Mouse (Mus musculus) midbrain, embryonic 11.5 days (tissue): ENCODE measurements around the gene Olfr877. TPM values are rescaled to one million over a fixed set of nuclear protein-coding genes. Genes with fewer than 3 reads are reported as not detected.

Experiments used
- ATAC-seq: fragments of 200-750 bp; cut with Nextera tagmentation; 2 replicates; pipeline ENCODE4 v1.8.0; 2017; ENCODE audit warnings: moderate TSS enrichment, moderate library complexity; ENCODE audit not compliant: low FRiP score
- DNase-seq: peaks from one replicate; pipeline ENCODE4 v3.0.0; 2015; ENCODE audit warnings: low spot score; ENCODE audit errors: missing footprints
- H3K27ac ChIP-seq: fragments of 300-500 bp; sonication (generic); 2 replicates; pipeline ENCODE4 v1.5.1; 2014; ENCODE audit warnings: low read depth, low read length
- H3K27me3 ChIP-seq: fragments of 300-500 bp; sonication (generic); 2 replicates; pipeline ENCODE4 v1.6.1; 2014; ENCODE audit warnings: mild to moderate bottlenecking, low read length, moderate library complexity, mixed read lengths; ENCODE audit not compliant: control insufficient read depth, insufficient read depth
- H3K36me3 ChIP-seq: fragments of 300-500 bp; sonication (generic); 2 replicates; pipeline ENCODE4 v1.6.1; 2014; ENCODE audit warnings: mild to moderate bottlenecking, low read length, moderate library complexity, mixed read lengths; ENCODE audit not compliant: control insufficient read depth, insufficient read depth
- H3K4me1 ChIP-seq: fragments of 300-500 bp; sonication (generic); 2 replicates; pipeline ENCODE4 v1.6.1; 2014; ENCODE audit warnings: low read length; ENCODE audit not compliant: control insufficient read depth, insufficient read depth
- H3K4me2 ChIP-seq: fragments of 300-500 bp; sonication (generic); 2 replicates; pipeline ENCODE4 v1.6.1; 2014; ENCODE audit warnings: mild to moderate bottlenecking, moderate library complexity
- H3K4me3 ChIP-seq: fragments of 300-500 bp; sonication (generic); 2 replicates; pipeline ENCODE4 v1.5.1; 2014; ENCODE audit warnings: low read depth, low read length
- H3K9ac ChIP-seq: fragments of 300-500 bp; sonication (generic); 2 replicates; pipeline ENCODE4 v1.6.1; 2014; ENCODE audit warnings: low read length
- H3K9me3 ChIP-seq: fragments of 300-500 bp; sonication (generic); 2 replicates; pipeline ENCODE4 v1.6.1; 2016; ENCODE audit warnings: low read length; ENCODE audit not compliant: control insufficient read depth
- WGBS: fragments of 180-500 bp; shearing (Covaris S2); extraction: QIAGEN DNeasy Blood & Tissue Kit; methylation state at CpG from one replicate; pipeline ENCODE4 v1.1.7; 2014; 5-methylcytosine and 5-hydroxymethylcytosine counted together
- polyA plus RNA-seq: library from polyadenylated mRNA; unstranded; fragments of >200 nt; fragmentation: Nextera tagmentation; extraction: Ambion mirVana; gene quantifications from 2 replicates; pipeline ENCODE4 v1.2.1, GENCODE M21; 2014

Gene Olfr877
- polyA plus RNA-seq: not detected in 2 replicates

DNA sequence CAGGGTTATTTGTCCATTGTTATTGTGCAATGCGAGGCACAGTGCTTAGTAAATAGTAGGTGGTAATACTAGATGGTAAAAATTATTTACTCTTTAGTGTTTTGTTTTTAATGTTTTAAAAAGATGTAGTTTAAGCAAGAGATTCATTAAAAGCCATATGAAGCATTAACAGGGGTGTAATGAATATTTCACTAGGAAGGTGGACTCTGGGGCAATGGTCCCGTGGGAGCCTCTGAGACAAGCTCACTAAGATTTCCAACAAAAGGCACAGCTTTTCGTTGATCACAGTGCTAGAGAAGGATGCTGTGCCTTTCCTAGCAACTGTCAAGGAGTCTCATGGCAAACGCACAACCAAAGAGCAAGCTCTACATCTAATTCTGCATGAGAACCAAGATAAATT is at the start of gene Olfr877:
Gene Olfr877 (plus strand): TSS at position 301 of the 400 bp plus-strand sequence.
- Histone ChIP-seq H3K27ac (no peak within 1 kb of the TSS), H3K36me3 (no peaks in the 10 kb centered on the region), H3K9me3 (no peaks in the 10 kb centered on the region), H3K4me3 (no peak within 1 kb of the TSS), H3K4me1 (no peaks in the 10 kb centered on the region), H3K9ac (no peak within 1 kb of the TSS), H3K27me3 (no peaks in the 10 kb centered on the region), H3K4me2 (no peak within 1 kb of the TSS)
- DNase-seq: no peak
- no peak for ATAC-seq
- whole genome bisulfite sequencing: 78% methylated on average over 4 of the region's 4 CpGs

DNA sequence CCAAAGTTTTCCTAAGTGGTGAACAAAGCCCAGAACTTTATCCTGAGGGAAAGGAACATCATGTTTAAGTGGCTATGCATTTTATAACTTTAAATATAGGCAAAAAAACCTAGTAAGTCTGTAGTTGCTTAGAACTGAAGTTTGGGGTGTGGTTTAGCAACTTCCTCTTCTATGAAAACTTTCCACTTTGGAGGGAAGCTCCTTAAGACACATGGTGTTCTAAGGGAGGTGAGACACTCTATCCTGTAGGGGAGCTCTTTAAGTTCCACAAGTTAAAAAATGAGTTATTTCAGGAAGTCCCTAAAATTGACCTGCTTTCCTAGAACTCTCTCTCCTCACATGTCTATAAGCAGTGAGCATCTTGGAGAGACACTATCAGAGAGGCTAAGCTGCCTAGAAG is 46.8 kb upstream of the Olfr877 start:
- ATAC-seq: no peak
- no peak overlapping the region for H3K4me2 ChIP-seq

DNA sequence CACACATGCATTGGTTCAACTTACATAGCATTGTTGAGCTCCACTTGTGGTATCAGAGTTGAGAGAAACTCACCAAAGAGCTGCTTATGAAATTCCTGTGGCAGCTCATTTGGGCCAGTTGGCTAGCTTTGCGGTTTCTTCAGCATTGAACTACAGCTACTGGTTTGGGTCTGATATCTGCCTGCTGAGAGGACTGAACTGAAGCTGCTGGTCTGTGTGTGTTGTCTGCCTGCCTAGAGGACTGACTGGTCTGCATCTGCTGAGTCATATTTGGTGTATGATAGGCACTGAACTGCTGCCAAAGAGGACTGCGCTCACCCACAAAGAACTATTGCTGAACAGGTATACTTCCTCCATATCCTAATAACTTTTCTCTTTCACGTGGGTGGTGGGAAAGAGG is 45.6 kb upstream of the Olfr877 start:
- 89% methylated on average over 3 of the region's 3 CpGs for WGBS
- H3K9me3 ChIP-seq: no peaks in the 10 kb centered on the region
- no peaks in the 10 kb centered on the region for H3K4me1 ChIP-seq
- H3K9ac ChIP-seq: no peak overlapping the region
- H3K4me3 ChIP-seq: no peak overlapping the region
- H3K27ac ChIP-seq: no peak overlapping the region
- no peaks in the 10 kb centered on the region for H3K27me3 ChIP-seq
- ATAC-seq (no peak), DNase-seq (no peak)
- no peaks in the 10 kb centered on the region for H3K36me3 ChIP-seq
- no peak overlapping the region for H3K4me2 ChIP-seq

More for the DNA sequence above, 46.8 kb upstream of the Olfr877 start:
- no peak overlapping the region for H3K4me3 ChIP-seq
- H3K36me3 ChIP-seq: no peaks in the 10 kb centered on the region
- H3K27ac ChIP-seq: no peak overlapping the region
- H3K4me1 ChIP-seq: no peaks in the 10 kb centered on the region
- H3K9me3 ChIP-seq: no peaks in the 10 kb centered on the region
- H3K27me3 ChIP-seq: no peaks in the 10 kb centered on the region
- no peak for DNase-seq
- no peak overlapping the region for H3K9ac ChIP-seq

DNA sequence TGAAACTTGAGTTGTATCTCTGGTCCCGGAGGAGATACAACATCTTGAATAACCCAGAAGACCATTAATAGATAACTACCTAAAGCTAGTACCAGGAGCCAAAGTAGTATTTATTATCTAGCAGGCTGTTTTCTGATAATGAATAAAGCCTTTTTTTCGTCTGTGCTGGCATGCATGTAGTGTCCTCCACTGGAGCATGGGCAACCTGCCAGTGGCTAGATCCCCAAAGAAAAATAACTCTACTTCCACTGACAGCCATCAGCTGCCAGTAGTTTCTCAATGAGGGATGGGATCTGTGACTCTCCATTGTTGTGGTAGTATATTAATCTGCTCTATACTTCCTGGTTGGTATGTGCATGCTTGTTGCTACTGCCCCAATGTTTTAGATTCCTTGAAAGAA is 45.1 kb upstream of the Olfr877 start:
- Histone ChIP-seq H3K27me3 (no peaks in the 10 kb centered on the region), H3K4me3 (no peak overlapping the region), H3K4me1 (no peaks in the 10 kb centered on the region), H3K36me3 (no peaks in the 10 kb centered on the region), H3K27ac (no peak overlapping the region), H3K4me2 (no peak overlapping the region), H3K9me3 (no peaks in the 10 kb centered on the region), H3K9ac (no peak overlapping the region)
- DNase-seq: no peak
- 82% methylated on average over 2 of the region's 2 CpGs for WGBS
- ATAC-seq: no peak

DNA sequence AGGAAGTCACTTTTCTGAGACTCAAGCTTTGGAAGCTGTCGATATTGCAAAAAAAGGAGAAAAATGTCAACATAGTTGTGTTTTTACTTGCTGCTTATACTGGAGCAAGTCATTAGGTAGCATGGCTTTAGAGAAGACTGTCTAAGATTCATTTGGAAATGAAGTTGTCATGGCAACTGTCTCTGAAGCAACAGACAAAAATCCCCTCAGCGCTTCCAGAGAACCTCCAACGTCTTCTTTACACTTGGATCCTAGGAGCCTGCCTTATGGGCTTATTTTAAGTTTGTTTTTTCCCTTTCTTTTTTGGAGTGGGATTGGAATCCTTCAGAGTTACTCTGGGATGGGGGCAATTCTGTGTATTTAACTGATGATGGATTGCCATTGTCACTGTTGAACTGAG is 39.4 kb upstream of the Olfr877 start:
- Histone ChIP-seq H3K4me2 (no peak overlapping the region), H3K4me3 (no peak overlapping the region), H3K27ac (no peak overlapping the region), H3K27me3 (no peaks in the 10 kb centered on the region), H3K9me3 (no peaks in the 10 kb centered on the region), H3K4me1 (no peaks in the 10 kb centered on the region), H3K9ac (no peak overlapping the region), H3K36me3 (no peaks in the 10 kb centered on the region)
- WGBS: 55% methylated on average over 3 of the region's 3 CpGs
- DNase-seq (no peak), ATAC-seq (no peak)

DNA sequence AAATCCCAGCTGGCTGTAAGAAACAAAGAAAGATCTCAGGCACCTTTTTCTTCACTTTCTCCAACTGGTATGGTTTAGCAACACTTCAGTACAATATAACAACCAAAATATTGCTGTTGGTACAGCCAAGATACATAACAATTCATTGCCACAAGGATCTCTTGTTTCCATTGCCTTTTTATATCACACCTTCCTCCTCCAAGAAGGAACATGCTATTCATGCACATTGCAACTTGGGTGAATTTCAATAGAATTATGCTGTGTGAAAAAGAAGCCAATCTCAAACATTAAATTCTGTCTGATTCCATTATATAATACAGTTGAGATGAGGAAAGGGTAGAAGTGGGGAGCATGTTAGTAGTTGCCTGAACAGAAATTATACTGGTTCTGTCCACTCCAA is 24.2 kb upstream of the Olfr877 start:
- ATAC-seq (no peak), DNase-seq (no peak)
- Histone ChIP-seq H3K9ac (no peak overlapping the region), H3K27me3 (no peaks in the 10 kb centered on the region), H3K27ac (no peak overlapping the region), H3K4me3 (no peak overlapping the region), H3K4me1 (no peaks in the 10 kb centered on the region), H3K36me3 (no peaks in the 10 kb centered on the region), H3K4me2 (no peak overlapping the region), H3K9me3 (no peaks in the 10 kb centered on the region)

DNA sequence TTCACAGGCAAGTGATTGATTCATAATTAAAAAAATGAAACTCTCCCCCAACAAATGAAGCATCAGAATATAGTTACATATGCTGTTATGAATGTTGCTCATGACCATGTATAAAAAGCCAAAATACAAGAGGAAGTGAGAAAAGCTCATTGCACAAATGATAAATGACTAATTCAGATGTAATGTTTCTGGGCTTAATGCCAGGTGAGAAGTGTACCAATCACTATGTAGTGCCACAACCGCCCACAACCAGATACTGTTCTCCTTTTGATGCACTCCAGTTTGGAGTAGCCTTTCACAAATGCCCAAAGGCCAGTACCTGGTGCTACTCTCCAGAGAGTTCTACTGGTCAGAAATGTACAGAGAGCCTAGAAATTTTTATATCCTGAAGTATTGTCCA is 20.7 kb upstream of the Olfr877 start:
- H3K9me3 ChIP-seq: no peaks in the 10 kb centered on the region
- H3K27me3 ChIP-seq: no peaks in the 10 kb centered on the region
- no peak overlapping the region for H3K9ac ChIP-seq
- H3K36me3 ChIP-seq: no peaks in the 10 kb centered on the region
- DNase-seq (no peak), ATAC-seq (no peak)
- no peak overlapping the region for H3K4me2 ChIP-seq
- no peaks in the 10 kb centered on the region for H3K4me1 ChIP-seq
- no peak overlapping the region for H3K4me3 ChIP-seq
- WGBS: 82% methylated on average over 1 of the region's 1 CpGs
- no peak overlapping the region for H3K27ac ChIP-seq

DNA sequence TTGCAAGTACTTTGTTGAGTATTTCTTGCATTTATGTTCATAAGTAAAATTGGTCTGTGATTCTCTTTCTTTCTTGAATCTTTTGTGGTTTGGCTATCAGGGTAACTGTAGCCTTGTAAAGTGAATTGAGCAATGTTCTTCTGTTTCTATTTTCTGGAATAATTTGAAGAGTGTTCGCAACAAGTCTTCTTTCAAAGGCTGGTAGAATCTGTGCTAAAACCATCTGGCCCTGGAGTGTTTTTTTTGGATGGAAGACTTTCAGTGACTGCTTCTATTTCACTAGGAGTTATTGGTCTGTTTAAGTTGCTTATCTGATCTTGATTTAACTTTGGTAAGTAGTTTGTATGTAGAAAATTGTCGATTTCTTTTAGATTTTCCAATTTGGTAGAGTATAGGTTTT is 4.8 kb upstream of the Olfr877 start:
- H3K4me2 ChIP-seq: no peak overlapping the region
- no peak for ATAC-seq
- WGBS: 89% methylated on average over 2 of the region's 2 CpGs

DNA sequence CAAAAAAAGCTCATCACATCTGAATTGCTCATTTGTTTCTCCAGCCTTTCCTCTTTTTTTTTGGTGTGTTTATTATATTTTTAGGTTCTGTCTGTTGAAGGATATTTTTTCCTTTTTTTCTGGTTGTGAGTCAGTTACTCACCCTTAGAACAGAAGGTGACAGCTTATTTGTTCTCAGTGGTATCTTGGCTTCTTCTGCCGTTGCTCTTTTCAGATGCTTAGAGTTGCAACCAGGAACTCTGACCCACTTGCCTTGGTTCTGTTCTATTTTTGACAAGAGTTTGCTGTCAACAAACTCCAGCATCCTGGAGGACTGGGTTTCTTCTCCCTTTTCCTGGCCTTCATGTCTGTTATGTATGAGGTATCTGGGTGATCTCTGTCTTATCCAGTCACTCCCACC is 9.3 kb downstream of the Olfr877 start:
- 71% methylated on average over 1 of the region's 1 CpGs for WGBS
- no peaks in the 10 kb centered on the region for H3K36me3 ChIP-seq
- no peaks in the 10 kb centered on the region for H3K4me1 ChIP-seq
- no peak overlapping the region for H3K27ac ChIP-seq
- DNase-seq: no peak
- ATAC-seq: no peak
- H3K9ac ChIP-seq: no peak overlapping the region
- no peaks in the 10 kb centered on the region for H3K27me3 ChIP-seq
- no peaks in the 10 kb centered on the region for H3K9me3 ChIP-seq
- H3K4me2 ChIP-seq: no peak overlapping the region
- H3K4me3 ChIP-seq: no peak overlapping the region

More for the DNA sequence above, 4.8 kb upstream of the Olfr877 start:
- H3K4me1 ChIP-seq: no peaks in the 10 kb centered on the region
- H3K9ac ChIP-seq: no peak overlapping the region
- H3K36me3 ChIP-seq: no peaks in the 10 kb centered on the region
- H3K9me3 ChIP-seq: no peaks in the 10 kb centered on the region
- no peak overlapping the region for H3K27ac ChIP-seq
- no peak overlapping the region for H3K4me3 ChIP-seq
- no peaks in the 10 kb centered on the region for H3K27me3 ChIP-seq
- DNase-seq: no peak

DNA sequence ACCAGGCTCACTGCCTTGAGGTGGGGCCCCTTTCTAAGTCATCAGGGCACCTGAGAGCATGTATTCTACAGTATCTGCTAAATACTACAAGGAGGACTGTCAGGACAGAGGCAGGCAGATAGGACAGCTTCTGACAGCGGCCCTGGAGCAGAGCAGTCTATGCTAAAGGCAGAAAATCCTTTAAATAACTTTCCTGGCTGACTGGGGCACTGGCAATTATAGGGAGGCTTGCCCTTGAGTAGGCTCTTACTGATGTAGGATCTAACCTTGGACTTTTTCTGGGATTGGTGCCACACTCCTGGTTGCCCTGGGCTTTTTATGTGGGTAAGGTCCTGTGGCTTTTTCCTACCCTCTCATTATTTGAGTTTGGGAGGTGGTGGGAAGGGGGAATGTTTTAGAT is 16.2 kb downstream of the Olfr877 start:
- 72% methylated on average over 1 of the region's 1 CpGs for WGBS
- no peaks in the 10 kb centered on the region for H3K4me1 ChIP-seq
- no peak overlapping the region for H3K27ac ChIP-seq
- no peak overlapping the region for H3K4me2 ChIP-seq
- no peak overlapping the region for H3K9ac ChIP-seq
- no peak overlapping the region for H3K4me3 ChIP-seq
- no peaks in the 10 kb centered on the region for H3K36me3 ChIP-seq
- DNase-seq: no peak
- H3K9me3 ChIP-seq: no peaks in the 10 kb centered on the region
- H3K27me3 ChIP-seq: no peaks in the 10 kb centered on the region
- ATAC-seq: no peak
